Mouse (Mus musculus) intestine, embryonic 16.5 days (tissue): Measurements from ENCODE around the gene Abca4. TPM values are rescaled to one million over a fixed set of nuclear protein-coding genes. Genes with fewer than 3 reads are reported as not detected.

Experiments used
- polyA plus RNA-seq: library from polyadenylated mRNA; unstranded; fragments of >200 nt; fragmentation: Nextera tagmentation; extraction: Ambion mirVana; gene quantifications from 2 replicates; pipeline ENCODE4 v1.2.1, GENCODE M21; 2015

The Abca4 gene
- polyA plus RNA-seq, 1 experiment from 2014 or later = 0.83 TPM

Other genes starting within 250 kb of the Abca4 start
- gene Abcd3, start 229.1 kb upstream of the Abca4 start, polyA plus RNA-seq = 63.1 and 66.5 TPM in 2 replicates
- 22.1 and 25.7 TPM in 2 replicates for gene Arhgap29, start 91.9 kb upstream of the Abca4 start, polyA plus RNA-seq
- gene Gclm, start 201.1 kb downstream of the Abca4 start, polyA plus RNA-seq = 84.7 and 122 TPM in 2 replicates
- gene Dnttip2, start 229.9 kb downstream of the Abca4 start, polyA plus RNA-seq = 62.6 and 69.2 TPM in 2 replicates
- 23.7 and 27.2 TPM in 2 replicates for gene Bcar3, start 249.7 kb downstream of the Abca4 start, polyA plus RNA-seq